Mouse (Mus musculus): ENCODE data around the gene Gdf10.

Gdf10 gene

DNA sequence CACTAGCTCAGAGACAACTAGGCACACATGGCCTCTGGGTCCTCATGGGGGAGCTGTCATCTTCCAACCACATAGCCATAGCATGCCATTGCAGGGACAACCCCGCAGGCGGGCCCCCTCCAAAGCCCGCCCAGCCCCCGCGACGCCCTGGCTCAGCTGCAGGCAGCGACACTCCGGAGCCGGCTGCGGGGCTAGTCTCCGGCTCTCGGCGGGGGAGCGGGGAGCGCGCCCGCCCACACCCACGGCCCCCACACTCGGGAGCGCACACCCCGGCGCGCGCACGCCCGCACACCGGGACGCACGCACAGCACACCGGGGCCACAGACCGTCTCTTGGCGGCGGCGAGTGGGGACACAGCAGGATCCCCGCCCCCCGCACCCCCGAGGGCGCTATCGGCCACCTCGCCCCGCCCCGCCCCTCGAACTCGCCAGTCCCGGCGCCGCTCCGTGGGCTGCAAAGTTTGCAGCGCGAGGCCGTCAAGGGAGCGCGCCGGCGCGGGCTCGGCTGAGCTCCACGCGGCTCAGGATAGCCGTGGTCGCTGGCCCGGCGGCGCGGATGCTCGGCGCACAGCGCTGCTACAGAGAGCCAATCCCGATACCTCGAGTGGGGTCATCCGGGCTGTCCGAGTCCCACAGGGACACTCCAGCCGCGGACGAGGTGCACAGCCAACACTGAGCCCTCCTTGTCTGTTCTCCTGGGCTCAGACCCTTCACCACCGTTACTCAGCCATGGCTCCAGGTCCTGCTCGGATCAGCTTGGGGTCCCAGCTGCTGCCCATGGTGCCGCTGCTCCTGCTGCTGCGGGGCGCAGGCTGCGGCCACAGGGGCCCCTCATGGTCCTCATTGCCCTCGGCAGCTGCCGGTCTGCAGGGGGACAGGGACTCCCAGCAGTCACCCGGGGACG is at the start of gene Gdf10:
Gene Gdf10 (plus strand): TSS at position 420 of the 903 bp plus-strand sequence.
- peak; percentile 33 for DNase-seq

DNA sequence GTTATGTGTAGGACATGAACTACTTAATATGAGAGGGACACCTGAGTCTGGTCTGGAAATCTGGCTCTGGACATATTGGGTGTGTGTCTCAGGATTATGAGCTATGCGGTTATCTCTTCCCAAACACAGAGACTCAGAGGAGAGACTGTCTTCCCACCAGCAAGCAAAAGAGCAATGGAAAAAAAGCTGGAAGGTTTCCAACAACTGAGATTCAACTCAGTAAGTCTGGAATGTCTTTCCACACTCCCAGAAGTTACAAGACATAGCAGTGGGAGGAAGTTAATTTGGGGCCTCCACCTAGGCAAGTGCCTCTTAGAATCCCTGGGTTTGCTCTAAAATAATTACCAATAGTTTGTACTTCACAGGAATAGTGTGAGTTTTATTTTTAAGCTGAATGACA is 44.6 kb upstream of the Gdf10 start:
- DNase-seq, result no peak

DNA sequence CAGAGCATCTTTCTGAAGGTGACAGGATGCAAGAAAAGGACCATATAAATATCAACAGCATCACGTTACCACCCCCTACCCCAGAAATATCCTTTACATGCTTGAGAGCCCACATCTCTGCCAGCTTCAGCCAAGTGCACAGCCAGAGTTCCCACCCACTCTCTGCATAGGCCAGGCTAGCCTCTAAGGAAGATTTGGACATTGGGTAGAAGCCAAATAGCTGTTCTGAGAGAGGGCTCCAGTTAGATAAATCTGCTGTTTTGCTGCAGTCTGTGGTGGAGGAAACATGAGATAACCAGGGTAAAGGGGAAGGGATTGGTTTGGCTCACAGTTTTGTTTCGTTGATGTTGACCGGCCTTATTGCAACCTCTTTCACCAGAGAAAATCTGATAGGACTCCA is 43.2 kb upstream of the Gdf10 start:
- no peak for DNase-seq

DNA sequence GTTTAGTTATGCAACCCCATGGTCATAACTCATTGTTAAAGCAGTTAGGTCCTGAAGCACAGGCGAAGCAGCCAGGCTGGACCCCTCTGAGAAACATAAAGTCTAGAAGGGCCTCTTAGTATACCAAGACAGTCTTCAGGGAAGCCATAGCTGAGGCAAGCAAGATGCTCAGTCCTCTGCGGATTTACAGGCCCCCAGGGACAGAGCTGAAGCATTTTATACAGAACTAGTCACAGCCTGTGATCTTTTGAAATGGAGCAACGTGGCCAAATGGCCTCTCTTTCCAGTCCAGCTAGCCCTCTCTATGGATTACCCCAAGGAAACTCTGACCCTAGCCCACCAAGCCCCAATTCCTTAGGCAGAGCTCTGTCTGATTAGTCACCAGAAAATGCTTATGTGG is 41.9 kb upstream of the Gdf10 start:
- DNase-seq, result no peak

DNA sequence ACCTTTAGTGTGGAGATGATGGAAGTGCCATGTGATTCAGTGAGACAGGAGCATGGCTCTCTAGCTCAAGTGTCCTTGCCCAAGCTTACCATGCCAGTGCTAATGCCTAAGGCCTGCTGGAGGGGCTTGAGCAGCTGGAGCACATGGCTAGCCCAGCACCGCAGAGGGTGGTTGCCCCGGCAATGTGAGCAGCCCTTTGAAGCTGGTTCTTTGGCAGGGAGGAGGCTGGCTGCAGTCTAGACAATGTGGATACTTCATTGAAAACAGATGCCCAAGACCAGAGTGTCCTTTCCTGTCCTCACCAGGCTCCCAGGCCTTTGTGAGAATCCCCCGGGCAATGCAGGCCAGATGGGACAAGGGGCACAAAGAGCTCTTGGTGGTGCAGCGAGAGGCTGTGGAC is 40.3 kb upstream of the Gdf10 start:
- DNase-seq, result no peak

DNA sequence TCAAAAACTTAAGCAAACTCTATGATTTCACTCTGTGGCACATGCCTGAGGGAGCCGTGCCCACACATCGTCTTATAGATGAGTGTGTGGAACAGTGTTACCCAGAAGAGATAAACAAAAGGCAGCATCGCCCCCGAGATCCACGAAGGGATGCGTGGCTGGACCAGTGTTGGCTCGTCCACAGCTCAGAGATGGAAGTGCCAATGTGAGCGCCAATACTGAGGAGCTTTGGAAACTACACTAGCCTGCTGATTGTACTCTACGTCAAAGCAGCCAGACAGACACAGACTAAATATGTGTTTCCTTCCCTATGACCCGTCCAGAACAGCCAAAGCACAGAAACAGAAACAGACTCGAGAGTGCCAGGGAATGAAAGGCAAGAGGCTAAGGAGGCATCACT is 37.9 kb upstream of the Gdf10 start:
- no peak for DNase-seq

DNA sequence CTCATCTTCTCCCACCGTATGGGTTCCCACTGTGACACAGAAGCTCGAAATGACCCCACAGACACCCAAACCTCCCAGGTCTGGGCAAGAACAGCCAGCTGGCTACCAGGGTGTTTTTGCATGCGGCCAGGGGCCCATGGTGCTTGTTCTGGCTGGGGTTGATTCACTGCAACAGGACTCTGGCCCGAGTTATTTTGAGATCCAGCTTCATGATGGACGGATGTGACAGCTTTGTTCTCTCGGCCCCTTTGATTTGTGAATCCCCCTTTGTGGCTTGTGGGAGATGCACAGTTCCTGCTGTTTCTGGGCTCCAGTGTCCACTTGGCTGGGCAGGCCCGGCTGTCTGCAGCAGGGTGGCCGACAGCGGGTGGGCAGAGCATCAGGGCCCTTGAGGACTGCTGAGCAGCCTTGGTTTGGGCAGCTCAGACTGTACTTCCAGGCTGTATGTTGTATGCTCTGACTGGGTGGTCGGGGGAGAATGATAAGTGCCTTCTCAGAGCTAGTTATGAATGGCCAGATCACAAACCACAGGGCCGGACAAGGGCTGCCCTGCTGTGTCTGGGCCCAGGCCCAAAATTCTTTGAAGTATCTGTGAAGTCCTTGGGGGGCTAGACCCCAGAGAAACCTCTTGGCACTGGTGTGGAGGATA is 34.9 kb upstream of the Gdf10 start:
- no peak for DNase-seq

DNA sequence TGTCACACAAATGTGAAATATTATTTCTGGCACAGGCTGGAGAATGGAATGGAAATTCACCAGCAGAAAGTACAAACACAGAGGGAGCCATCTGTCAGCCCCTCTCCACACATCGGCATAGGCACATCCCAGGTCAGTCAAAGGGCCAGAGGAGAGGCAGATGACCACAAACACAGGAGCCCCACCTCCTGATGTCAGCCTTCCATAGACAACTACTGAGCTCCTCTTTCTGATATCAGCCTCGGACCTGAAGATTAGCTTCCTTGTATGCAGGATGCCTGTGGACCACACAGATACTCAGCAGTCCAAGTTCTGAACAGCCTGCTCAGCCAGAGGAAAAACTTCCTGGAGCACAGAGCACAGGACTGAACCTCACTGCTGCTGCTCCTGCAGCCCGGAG is 33.4 kb upstream of the Gdf10 start:
- no peak for DNase-seq

DNA sequence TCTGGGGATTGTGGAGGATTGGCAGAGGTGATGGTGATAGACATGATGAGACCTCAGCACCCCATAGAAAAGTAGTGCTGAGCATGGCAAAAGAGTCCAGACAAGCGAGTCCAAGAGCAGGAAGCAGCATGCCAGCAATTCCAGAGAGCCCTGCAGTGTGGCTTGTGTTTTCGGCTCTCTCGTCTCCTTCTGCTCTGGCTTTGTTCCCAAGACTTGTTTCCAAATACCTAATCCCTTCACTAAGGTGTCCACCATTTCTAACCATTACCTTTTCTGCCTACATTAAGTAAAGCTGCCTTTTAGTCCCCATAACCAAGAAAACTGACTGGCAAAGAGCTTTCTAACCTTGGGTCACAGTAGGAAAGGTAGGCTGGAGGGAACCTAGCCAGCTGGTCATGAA is 31.9 kb upstream of the Gdf10 start:
- no peak for DNase-seq

DNA sequence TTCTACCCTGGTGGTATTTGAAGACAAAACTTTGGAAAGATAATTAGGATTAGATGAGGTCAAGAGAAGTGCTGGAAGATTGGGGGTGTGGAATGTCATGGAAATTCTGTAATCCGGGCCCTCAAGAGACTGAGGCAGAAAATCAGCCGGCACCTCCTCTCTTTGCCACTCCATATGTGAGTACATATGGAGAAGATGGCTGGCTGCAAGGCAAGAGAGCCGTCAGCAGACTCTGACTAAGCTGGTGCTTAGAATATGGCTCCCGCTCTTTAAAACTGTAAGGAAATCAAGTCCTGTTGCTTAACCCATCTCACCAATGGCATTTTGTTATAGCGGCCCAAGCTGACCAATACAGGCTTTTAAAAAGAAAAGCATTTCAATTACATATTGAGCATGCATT is 27.6 kb upstream of the Gdf10 start:
- DNase-seq, result no peak

DNA sequence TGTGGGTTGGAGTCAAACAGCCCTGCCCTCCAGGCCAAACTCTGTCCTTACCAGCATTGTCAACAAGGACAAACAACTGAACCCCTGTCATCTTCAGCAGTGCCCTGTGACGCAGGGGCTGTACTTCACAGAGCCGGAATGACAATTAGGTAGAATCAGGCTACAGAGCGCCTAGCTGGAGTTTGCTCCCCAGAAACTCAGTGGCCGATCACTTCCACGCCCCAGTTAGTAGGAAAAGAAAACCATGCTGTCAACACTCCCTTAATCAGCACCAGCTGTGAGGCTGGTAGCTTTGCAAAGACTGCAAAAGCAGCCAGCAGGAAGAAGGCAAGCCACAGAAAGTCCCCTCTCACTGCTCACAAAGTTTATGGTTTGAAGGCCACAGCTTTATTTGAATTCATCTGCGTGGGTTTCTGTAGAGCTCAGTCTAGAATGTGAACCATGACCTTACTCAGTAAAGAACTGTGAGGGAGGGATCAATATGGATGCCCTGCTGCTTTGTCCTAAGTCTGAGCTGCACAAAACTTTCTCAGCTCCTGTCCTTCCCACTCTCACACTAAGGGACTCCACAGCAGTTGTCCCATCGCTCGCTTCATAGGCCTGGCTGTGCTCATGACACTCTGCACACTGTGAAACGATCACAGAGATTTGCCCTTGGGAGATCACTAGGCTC is 26.6 kb upstream of the Gdf10 start:
- no peak for DNase-seq

DNA sequence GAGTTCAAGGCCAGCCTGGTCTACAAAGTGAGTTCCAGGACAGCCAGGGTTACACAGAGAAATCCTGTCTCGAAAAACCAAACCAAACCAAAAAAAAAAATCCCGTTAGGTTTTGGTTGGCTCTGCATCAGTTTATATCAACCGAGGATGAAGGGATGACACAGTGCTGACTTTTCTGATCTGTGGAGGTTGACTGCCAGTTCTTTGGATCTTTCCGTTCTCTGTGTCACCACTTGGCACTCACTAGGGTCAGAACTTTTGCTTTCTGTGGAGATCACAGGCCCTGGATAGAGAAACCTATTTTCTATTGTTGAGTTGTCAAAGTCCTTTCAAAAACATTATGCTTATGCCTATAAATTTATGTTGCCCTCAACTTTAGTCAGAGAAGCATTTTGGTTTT is 20.6 kb upstream of the Gdf10 start:
- no peak for DNase-seq

DNA sequence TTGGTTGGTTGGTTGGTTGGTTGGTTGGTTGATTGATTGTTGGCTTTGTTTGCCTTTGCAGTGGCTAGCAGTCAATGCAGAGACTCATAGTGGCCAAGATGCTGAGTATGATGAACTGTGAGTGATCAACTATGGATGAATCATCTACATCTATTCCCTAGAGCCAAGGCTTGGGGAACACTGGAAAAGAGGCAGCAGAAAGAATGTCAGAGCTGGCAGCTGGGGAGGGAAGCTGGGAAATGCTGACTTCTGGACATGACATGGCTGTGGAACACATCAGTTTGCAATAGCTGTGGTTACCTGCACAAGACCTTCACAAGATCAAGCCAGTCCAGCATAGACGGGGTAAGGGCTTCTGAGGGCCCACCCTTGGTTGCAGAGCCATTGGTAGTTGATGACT is 20.2 kb upstream of the Gdf10 start:
- DNase-seq, result no peak

DNA sequence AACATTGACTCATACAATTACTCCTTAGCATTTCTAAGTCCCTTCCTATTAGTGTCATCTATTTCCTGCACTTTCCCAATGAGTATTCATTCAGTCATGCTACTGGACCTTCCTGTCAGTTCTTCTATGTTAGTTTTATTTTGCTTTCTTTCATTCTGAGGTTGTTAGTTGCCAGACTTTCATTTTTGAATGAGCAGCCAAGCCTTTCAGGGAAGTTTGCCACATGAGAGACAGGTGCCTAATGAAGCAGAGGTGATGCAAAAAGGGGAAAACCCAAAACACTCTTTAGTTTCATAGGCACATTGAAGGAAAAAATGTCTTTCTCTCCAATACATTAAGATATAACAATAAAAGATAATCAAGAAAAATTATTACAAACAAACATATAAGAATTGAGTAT is 18.5 kb upstream of the Gdf10 start:
- DNase-seq, result no peak

DNA sequence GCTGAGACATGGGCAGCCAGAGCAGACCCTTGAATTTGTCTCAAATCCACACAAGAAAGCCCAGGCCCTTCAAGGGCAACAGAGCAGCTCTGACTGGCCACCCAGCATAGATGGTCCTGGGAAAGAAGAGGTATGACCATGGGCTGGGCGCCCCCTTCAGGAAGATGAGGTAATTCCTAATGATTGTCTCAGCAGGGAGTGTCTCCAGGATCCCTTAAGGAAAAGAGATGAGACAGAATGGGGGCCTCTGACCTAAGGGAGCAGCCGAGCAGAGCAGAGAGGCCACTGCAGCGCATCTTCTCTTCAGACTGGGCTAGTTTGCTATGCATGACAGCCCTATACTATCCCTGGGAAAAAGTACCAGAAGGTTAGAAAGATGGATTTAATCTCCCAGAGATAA is 9.7 kb upstream of the Gdf10 start:
- peak; percentile 72 for DNase-seq

DNA sequence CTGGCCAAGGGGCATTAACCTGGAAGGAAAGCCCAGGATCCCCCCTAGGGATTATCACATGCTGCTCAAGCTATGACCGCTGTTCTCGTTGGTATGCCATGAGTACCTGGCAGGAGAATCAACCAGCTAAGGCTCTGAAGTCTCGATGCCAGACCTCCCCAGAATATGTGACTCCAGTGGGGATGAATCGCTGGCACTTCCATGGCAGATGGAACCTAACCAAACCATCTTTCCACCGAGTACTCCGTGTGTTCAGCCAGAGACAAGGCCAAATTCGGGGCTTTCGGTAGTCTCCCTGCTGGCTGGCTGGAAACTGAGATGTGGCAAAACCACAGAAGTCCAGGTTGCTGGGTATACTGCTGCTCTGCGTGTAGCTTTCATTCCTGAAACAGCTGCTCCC is 9.2 kb upstream of the Gdf10 start:
- no peak for DNase-seq

DNA sequence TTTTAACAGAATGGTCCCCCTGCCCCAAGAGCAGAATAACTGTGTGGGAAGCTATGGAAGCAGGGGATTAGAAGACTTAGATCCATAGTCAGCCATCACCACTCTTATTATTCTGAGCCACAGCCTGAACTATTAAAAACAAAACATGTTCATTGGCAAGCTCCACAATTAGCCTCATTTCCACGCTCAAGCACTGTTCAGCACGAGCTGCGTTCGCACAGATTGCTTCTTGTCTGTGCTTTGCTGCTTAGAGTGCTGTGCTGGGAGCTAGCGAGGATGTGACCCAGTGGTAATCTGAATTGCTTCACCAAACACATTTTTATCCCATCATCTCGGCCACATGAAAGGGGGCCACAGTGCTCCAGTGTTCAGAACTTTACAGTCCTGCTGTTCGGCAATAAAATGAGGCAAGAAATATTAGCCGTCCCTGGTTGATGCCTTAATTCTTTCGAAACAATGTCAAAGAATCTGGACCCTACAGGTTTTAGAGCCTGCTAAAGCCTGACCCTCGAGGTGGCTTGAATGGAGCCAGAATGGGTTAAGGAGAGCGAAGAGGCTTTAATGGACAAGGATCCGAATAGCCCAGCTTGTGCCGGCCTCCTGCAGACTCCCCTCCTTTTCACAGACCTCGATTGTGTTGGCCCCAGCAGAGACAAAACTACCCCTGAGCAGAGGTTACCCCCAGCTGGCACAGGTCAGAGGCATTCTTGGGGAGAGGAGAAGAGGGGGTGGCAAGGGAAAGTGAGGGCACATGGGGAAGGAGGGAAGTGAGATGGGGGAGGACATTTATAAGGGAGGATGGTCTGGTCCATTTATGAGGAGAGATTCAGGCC is 2.4 kb upstream of the Gdf10 start:
- DNase-seq, result no peak

DNA sequence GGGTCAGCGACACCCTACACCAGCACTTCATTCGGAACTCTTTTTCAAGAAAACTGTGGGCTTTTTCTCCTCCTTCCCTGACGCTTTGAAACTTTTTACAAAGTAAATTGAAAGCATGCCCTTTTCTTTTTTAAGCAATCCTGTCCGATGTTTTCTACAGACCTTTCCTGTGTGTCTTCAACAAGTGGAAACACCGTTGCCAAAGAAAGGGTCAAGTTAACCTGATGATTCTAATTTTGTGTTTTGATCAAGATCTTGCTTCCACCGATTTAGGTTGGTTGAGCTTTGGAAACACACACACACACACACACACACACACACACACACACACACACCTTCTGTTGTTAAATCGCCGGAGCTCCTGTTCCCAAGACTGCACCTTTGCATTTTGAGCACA is 618 bp upstream of the Gdf10 start:
- DNase-seq, result no peak

DNA sequence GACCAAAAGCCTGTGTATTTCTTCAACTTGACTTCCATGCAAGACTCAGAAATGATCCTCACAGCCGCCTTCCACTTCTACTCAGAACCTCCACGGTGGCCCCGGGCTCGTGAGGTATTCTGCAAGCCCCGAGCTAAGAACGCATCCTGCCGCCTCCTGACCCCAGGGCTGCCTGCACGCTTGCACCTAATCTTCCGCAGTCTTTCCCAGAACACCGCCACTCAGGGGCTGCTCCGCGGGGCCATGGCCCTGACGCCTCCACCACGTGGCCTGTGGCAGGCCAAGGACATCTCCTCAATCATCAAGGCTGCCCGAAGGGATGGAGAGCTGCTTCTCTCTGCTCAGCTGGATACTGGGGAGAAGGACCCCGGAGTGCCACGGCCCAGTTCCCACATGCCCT is 8.5 kb downstream of the Gdf10 start:
- DNase-seq, result no peak

DNA sequence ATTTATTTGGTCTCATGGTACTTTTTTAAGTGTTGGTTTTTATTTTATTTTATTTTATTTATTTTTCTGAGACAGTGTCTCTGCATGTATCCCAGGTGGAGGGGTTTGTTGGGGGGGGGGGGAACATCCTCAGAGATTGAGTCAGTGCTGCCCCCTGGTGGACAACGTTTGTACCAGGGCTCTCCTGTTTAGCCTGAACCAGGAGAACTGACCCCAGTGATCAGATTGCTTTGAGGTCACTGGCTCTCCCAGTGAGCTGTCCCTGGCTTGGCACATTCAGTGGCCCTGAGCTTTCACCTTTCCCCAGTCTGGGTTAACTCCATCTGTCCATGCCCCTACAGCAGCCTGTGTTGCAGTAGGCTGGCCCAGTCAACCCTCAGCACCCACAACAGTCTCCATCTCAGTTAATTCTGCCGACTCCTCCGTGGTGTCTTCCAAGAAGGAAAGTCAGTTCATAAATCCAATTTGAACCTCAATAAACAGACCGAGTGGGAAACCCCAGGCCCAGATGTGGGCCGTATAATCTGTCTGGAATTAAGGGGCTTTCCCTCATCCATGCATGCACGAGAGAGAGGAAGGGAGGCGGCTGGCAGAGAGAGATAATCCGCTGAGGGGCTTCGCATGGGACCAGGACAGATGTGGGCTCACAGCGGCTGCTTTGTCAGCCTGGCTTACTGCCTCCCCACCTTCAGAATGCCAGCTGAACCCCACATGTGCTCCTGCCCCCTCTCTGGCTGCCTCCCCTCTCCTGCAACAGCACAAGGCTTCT is 9.7 kb downstream of the Gdf10 start:
- DNase-seq, result peak; percentile 72

DNA sequence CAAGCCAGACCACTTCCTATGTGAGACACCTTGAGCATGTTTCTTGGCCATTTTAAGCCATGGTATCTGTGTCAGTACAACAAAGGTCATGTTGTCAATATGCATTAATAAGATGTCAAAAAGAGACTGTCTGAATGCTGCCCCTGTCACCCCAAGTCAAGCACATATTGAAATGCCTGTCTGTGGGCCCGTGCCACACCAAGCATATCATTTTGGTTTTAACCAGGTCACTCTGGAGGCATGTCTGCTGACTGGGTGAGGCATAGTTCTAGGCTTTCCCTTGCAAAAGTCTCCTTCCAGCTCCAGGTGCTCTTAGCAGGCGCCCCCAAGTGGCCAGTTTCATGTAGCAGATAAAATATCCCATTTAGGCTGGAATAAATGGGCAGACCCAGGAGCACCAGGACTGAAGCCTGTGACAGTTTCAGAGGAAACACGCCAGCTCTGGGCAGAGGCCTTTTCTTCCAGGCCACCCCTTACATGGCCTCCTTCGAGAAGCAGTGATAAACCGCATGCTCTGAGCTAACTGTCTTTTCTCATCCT is 10.5 kb downstream of the Gdf10 start:
- peak; percentile 65 for DNase-seq

DNA sequence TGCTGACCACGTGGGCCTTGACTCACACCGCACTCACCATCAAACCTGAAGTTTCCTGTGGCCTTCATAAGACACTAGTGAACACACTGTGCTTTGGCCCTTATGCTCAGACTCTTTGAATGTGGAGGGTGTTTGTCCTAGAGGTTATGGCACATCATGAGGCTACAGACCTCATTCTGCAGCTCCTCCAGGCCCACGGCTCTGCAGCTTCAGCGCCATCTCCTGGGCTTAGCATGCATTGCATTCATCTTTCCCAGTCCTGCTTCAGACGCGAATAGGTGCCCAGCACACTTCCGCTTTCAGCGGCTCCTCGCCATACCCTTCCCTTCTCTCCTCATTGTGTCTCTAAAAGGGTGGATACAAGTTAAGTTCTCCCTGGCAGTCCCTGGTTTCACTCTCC is 15.7 kb downstream of the Gdf10 start:
- peak; percentile 64 for DNase-seq
